Mouse (Mus musculus): ENCODE measurements around the gene Prpf4.

The Prpf4 gene

DNA sequence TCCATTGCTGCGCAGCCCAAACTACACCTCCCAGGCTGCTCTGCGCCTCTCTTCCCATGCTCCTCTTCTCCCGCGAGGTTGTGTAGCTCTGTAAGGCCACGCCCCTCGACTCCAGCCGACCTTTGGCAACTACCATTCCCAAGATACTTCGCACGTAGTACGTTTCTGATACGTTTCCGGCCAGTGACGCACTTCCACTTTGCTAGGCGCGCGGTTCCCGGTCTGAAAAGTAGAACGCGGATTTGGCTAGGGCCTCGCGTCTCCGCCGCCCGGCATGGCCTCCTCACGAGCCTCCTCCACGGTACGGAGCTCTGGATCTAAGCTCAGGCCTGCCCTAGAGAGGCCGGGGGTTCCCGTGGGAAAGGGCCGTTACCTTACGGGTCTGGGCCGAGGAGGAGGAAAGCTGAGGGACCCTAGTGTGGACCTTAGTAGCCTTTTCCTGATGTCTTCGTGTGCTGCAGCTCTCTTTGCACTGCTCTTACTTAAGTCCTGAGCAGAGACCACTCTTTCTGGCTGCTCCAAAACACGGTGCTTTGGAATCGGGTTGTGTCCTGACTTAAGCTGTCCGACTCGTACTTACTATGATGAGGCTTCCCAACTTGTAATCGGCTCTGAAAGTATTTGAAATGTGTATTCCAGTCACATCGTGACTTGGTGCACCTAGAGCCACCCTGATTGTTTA is at the start of gene Prpf4, which contains the start of gene Cdc26:
TSS of gene Prpf4 (plus strand) at position 197 of the 682 bp plus-strand sequence.
TSS of gene Cdc26 (minus strand) at position 42 of the 682 bp plus-strand sequence.
- DNase-seq (ENCODE audit: low spot score in 2 of 2): peak; percentile 93 to 97

DNA sequence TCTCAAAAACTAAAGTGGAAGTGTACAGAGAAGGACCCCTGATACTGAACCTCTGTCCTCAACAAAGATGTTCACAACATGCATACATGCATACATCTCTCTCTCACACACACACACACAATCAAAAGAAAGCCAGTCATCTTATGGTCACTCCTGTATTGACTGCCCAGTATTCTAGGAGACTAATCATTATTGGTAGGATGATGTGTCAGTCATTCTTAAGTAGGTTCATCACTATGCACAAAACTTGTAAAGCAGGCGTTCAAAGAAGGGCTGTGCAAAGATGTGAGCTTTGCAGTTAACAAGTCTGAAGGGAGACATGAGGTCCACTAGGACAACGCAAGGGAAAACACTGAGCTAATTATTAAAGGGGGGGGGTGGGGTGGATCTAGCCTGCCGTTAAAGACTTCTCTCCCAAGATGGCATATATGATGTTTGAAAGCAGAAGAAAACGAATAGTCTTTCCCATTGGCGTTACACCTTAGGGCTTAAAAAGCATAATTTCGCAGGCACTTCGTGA is 49.3 kb upstream of the Prpf4 start:
- DNase-seq (ENCODE audit: low spot score in 2 of 2): no peak

DNA sequence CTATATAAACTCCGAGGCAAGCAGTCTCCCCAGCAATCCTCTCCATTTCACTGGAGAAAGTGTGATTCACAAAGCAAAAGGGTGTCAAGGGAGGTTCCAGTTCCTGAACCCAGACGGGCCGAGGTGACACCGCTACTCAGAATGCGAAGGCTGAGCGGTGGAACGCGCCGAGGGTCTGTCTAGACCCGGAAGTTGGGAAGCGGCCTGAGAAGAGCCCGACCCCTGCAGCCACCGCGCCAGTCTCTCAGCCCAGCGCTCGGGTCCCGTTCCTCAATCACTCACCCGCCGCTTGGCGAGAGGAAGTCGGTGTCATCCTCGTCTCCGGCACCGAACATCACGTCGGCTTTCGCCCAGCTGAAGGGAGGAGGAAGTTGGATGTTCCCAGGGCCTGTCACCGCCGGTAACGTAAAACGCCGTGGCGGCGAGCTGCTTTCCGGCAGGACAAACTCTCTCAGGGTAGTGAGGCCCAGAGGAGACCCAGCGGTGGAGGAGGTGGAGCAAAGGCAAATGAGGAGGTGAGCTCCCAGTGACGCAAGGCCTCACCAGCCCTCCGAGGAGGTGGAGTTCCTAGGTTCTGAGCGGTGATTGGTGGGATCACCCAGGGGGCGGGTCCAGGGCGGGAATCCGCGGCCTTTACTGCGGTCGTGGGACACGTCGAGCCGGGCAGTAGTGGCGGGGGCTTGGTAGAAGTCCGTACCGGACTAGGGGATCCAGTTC is 48.4 kb upstream of the Prpf4 start, which contains the start of the genes Fkbp15 and Slc31a1:
TSS of gene Fkbp15 (minus strand) at position 461 of the 717 bp plus-strand sequence.
TSS of gene Slc31a1 (plus strand) at position 640 of the 717 bp plus-strand sequence.
- DNase-seq (ENCODE audit: low spot score in 2 of 2): peak; percentile 95

DNA sequence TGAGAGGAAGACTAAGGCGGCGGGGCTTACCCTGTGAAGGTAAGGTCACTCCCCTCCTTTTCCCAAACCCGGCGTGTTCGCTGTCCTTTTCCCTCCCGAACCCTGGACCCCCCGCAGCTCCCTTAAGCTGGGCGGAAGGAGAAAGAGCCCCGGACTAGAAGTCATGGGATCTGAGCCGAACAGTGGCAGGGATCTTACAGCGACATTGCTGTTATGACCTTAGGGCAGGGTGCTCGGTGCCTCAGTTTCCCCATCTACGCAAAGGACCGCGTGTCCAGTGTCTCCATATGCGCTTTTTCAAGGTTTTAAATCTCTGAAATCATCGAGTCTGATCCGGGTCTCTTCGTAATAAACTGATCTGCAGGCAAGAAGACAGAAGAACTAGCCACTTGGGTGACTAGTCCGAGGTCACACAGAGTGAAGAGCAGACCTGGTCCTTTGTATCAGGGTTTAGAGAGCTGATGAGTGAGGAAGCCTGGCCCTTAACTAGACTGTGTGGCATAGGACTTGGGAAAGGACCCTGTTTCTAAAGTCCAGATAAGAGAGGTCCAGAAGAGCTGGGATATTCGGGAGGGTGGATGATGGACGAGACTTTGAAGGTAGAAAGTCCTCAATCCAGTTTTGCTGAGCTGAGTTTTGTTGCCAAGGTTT is 47.7 kb upstream of the Prpf4 start:
- no peak for DNase-seq (ENCODE audit: low spot score in 2 of 2)

DNA sequence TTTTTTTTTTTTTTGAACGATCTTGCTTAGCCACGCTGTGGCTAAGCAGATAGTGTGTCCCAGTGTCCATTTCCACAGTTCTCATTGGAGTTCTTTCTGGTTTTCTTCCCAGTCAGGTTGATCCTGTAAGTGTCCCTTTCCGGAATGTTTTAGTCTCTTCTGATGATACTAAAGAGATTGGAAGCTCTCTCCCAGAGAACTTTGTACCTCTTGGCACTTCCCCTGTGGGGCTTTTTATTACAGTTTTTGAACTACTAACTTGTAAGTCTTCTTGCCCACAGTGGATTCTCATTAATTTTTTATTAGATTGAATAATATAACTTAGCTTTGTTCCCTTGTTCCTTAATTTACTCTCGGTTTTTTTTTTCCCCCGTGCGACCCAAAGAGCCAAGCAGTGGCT is 47.0 kb upstream of the Prpf4 start:
- no peak for DNase-seq (ENCODE audit: low spot score in 2 of 2)

DNA sequence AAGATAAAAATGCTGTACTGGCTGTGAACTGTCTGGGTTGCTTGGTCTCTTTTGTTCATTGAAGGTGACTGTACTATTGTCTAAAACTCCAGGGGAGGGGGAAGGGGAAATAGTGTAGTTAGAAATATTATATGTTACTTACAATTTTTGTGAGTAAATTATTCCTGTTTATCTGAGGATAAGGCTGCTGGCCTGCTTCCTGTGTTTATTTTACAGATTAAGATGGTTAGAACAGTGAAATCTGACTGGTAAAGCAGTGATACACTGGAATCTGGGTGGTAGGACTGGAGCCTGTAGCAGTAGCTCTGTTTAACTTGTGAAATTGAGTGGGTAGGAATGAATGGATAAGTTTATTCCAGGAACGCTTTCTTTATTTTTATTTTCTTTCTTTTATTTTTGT is 46.6 kb upstream of the Prpf4 start:
- no peak for DNase-seq (ENCODE audit: low spot score in 2 of 2)

DNA sequence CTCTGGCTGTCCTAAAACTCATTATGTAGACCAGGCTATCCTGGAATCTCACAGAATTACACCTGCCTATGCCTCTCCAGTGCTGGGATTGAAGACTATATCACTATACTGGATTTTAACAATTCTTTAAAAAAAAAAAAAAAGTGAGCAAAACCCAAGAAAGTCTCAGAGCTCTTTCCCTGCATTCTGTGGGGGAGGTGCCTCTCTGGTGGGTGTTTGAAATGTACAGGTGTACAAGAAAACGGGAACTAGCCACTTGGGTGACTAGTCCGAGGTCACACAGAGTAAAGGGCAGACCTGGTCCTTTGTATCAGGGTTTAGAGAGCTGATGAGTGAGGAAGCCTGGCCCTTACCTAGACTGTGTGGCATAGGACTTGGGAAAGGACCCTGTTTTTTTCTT is 46.2 kb upstream of the Prpf4 start:
- no peak for DNase-seq (ENCODE audit: low spot score in 2 of 2)

DNA sequence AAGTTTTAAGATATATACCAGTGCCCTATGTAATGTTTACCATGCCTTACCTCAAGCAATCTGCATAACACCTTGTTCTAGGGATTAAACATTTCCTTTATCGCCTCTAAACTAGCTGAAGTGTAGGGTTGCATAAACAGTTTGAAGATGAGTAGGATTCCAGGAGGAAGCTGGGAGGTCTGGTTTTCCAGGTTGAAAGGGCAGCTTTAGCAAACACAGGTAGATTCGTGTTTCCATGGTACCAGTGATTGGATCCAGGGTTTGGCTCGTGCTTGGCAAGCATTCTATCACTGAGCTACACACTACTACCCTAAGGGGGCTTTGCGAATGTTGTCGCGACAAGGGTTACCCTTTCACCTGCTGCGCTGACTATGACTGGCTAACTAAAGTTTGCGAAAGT is 44.3 kb upstream of the Prpf4 start:
- no peak for DNase-seq (ENCODE audit: low spot score in 2 of 2)

DNA sequence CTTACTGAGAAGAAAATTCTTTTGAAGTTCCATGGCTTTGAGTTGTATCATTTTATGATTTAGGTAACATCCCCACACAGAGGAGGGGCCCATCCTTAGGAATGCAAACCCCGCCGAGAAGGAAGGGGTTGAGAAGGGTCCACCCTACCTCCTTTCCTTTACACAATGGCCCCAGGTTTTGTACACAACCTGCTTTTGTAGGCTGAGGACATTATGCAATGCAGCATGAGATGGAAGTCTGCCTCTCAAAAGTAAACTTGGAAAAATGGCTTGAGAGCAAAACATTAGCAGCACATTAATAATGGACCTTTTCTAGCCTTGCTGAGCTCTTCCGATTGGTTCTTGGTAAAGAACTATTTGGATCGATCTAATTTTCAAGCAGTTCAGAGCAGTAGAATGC is 42.3 kb upstream of the Prpf4 start:
- DNase-seq (ENCODE audit: low spot score in 2 of 2): no peak

DNA sequence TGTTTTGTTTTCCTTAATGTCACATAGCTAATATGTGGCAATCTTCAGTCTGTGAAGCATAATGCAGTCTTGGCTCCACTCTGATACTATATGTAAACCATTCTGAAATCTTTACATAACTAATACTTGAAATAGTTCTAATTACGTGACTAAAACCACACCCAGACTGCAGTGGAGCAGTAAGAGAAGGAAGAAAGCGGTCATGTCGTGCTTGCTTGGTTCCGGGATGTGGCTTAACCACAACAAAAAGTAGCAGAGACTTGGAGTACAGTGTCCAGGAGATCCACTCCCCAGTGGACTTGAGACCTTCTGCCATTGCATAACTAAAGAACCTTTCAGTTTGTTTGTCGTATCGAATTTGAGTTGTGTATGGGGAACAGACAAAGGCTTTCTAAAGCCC is 41.0 kb upstream of the Prpf4 start:
- DNase-seq (ENCODE audit: low spot score in 2 of 2): no peak

DNA sequence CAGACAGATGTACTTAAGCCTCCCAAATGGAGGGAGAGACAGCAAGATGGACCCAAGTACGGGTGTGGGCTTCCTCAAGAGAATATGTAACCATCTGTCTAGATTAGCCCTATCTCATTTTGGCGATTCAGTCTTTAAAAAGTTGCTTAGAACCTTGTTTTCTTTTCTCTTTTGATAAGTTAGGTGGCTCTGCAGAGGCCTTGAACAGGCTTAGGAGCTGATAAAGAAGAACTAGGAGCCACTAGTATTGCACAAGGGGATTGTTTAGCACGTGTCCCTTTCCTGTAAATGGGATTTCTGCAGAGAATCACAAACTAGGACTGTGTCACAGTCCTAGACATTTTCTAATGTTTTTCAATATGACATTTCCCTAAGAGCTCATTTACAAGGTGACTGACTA is 39.5 kb upstream of the Prpf4 start:
- DNase-seq (ENCODE audit: low spot score in 2 of 2): no peak

DNA sequence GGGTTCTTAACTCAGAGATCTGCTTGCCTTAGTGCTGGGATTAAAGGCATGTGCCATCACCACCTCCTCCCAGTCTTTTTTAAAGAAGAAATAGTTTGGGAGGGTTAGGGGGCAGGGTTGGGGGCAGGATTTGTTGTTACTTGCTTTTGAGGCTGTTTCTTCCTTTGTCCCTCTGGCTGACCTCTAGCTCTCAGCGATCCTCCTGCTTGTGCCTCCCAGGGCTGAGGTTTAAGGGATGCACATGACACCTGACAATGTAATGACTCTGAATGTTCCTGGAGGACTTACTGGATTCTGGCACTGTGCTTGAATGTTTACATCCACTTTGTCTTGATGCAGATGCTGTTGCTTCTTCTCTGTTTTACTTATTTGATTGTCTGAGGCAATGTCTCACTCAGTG is 36.2 kb upstream of the Prpf4 start:
- no peak for DNase-seq (ENCODE audit: low spot score in 2 of 2)

DNA sequence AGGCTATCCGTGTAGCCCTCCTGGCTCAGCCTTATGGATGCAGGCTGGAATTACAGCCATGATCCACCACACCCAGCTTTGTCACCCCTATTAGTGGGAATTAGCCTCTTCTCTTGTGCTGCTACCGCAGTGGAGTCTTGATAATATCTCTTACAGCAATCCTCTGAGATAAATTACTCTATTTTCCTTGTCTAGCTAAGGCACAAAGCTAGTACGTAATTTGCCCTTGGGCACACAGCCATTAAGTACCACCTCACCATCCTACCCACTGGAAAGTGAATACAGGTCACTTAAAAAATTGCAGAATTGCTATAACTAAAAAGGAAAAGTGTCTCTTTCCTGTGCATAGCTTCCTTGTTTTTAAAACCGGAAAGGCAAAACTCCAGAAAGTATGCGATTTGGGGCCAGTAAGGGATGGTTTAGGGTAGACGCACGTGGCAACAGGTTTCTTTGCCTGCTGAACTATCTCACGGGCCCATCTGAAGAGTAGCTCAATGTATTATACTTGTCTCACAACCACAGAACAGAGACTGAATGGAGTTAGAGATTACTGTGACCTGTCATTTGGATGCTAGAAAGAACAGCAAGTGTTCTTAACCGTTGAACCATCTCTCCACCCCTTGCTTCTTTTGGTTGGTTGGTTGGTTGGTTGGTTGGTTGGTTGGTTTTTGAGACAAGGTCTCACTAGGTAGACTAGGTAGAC is 35.6 kb upstream of the Prpf4 start:
- DNase-seq (ENCODE audit: low spot score in 2 of 2): no peak

DNA sequence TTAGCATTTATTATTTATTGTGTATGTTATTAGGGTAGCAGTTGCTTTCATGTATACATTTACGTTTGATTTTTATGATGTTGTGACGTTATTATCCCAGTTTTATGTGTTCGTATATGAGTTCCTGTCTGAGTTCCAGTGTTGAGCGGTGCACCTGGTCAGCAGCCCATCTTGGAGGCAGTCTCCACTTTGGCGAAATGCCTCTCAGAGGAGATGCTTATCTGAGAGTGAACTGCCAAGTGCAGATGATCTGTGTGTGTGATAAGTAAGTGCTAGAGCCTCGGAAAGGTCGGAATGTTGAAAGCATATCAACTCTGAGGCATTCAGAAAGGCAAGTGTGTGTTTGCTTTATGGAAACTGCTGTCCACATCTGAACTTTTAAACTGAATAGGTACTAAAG is 34.9 kb upstream of the Prpf4 start:
- no peak for DNase-seq (ENCODE audit: low spot score in 2 of 2)

DNA sequence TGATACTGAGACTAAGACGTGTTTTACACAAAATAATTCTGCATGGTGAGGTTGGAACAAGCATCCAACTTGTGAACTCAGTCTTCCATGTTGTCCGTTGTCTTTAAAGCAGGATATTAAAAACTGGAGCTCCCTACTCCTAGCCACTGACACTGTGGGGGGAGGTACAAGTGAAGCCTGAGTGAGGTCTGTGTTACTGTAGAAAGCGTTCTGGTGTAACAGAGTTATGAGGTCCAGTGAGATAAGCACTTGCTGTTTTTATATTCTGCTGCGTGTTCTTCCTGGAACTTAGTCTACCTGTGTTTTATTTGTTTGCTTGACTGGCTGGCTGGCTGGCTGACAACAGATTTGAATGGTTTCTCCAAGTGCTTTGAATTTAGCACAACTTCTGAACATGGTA is 34.3 kb upstream of the Prpf4 start:
- no peak for DNase-seq (ENCODE audit: low spot score in 2 of 2)

DNA sequence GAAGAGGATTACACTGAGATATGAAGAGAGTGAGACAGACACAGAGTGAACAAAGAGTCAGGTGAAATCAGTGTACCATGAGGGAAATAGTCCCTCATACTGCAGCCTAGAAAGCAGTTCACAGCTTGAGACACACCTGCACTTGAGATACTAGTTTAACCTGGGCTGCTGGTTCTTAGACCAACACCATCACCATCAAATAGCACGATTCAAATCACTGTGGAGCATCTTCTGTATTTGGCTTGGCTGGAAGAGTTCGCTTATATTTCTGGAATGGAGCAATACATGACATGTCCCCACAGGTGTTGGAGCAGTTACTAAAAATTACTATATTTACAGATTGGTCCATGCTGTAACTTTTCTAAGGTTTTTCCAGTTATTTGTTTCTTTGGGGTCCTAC is 32.5 kb upstream of the Prpf4 start:
- no peak for DNase-seq (ENCODE audit: low spot score in 2 of 2)

DNA sequence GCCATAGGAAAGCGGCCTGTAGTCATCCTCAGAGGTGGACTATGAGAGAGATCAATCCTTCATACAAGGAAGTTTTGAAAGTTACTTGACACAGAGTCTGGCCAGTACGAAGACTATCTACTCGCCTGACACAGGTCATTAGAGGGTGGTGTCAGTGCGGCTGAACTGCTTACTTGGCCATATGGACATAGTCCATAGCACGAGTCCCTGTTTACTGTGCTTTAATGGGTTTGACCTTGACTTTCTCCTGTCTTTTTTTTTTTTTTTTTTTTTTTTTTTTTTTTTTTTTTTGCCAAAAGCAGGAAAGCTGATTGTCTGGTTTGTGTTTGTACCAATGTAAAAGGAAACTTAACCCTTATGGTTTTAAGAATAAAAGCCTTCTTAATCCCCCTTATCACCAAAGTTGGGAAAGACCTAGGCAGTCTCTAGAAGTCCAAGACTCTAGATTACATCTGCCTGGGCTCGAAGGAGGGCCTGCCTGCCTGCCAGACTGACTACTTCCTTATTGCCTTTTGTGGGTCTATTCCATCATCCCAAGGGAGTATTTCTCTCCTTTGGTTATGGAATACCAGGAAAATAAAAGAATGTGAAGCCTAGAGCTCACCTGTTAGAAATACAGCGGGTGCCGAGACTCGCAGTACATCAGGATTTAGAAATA is 28.7 kb upstream of the Prpf4 start:
- DNase-seq (ENCODE audit: low spot score in 2 of 2): no peak

DNA sequence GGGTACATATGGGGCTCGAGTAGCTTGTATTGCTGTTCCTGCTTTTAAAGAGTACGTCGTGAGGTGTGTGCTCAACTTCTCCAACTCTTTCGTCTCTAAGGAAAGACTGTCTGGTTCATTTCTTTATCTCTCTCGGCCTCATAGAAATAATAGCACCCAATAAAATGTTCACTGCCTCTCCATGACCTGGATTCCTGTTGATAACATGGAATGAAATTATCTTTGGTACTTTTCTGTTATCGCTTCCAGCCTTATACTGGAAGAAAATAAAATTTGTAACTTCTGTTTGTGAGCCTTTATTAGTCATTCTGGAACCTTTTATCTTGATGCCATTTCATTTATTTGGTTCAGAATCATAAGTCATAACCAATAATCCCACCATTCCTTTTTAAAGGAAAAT is 25.4 kb upstream of the Prpf4 start:
- no peak for DNase-seq (ENCODE audit: low spot score in 2 of 2)

DNA sequence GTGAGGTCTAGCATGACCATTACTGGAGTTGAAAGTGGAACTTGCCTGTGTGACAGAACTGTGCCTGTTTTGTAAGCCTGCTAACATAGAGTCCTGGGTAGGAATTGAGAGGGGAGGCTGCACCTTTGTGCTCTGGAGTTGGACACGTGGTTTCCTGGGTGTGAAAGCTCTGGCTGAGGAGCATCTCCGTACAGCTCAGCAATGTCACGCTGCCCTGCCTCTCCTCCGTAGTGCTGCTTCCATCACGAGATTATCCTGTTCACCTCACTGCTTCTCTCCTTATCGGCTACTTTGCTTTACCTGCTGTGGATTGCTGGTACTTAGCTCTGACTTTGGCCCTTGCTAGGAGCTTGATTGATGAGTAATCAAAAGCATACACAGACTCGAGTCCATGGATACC is 24.8 kb upstream of the Prpf4 start:
- no peak for DNase-seq (ENCODE audit: low spot score in 2 of 2)

DNA sequence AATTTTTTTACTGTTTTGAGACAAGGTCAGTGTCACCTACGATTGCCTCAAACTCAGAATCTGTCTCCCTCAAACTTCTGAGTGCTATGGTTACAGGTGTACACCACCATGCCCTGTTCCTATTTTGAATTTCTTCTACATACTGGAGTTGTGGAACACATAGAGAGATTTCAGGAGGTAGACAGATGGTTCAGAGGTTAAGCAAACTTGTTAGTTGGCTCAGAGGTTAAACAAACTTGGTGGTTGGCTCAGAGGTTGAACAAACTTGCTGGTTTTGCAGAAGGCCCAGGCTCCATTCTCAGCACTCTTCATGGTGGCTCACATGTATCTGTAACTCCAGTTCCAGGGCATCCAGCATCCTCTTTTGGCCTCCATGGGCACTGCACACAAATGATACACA is 24.4 kb upstream of the Prpf4 start:
- no peak for DNase-seq (ENCODE audit: low spot score in 2 of 2)

DNA sequence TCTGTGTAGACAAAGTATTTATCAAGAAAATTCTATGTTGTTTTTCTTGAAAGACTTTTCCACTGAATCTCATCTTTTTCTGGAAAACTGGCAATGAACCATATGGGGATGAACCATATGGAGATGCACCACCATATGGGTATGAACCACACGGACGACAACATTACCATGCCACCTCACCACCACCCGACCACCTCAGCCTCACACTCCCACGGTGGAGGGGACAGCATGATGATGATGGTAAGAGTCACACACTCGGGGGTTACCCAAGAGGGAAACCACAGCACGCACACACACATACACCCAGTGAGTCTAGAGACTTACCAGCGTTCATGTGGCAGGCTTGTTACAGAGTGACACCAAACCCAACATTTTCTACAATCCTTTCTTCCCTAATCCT is 23.2 kb upstream of the Prpf4 start:
- DNase-seq (ENCODE audit: low spot score in 2 of 2): no peak
